Mouse (Mus musculus): ENCODE data around the gene Foxe3. TPM values are rescaled to one million over a fixed set of nuclear protein-coding genes. Genes with fewer than 3 reads are reported as not detected.
"Not testable (repeated sequence)": the region's sequence is repeated elsewhere in the genome, so short reads cannot be mapped to it uniquely, and the experiment has no call there.

The Foxe3 gene
- not detected for total RNA-seq (2021)
- long read RNA-seq, experiment 1, result 0 reads
- long read RNA-seq, experiment 2, result 0 reads

- no peak for DNase-seq
These were observed at the start of gene Foxe3 for GRCm38 (mm10) chr4:114925917-114926312. Foxe3 (minus strand) TSS chr4:114926013.

GRCm38 (mm10) chr4:114973229-114973740, 47.5 kb upstream of the Foxe3 start:
- no peak for DNase-seq

GRCm38 (mm10) chr4:114970736-114971135, 44.9 kb upstream of the Foxe3 start:
- no peak for DNase-seq

GRCm38 (mm10) chr4:114960881-114961280, 35.1 kb upstream of the Foxe3 start:
- not testable (repeated sequence) for DNase-seq

GRCm38 (mm10) chr4:114959533-114959932, 33.7 kb upstream of the Foxe3 start:
- no peak for DNase-seq

- DNase-seq, result no peak
These were observed 33.0 kb upstream of the Foxe3 start for GRCm38 (mm10) chr4:114958786-114959185.

GRCm38 (mm10) chr4:114958231-114958630, 32.4 kb upstream of the Foxe3 start:
- DNase-seq, result no peak

GRCm38 (mm10) chr4:114957403-114957802, 31.6 kb upstream of the Foxe3 start:
- no peak for DNase-seq

- DNase-seq, result no peak
These were observed 27.4 kb upstream of the Foxe3 start for GRCm38 (mm10) chr4:114953172-114953571.

GRCm38 (mm10) chr4:114947852-114948481, 22.2 kb upstream of the Foxe3 start:
- no peak for DNase-seq

- peak; percentile 23 for DNase-seq
These were observed 21.6 kb upstream of the Foxe3 start for GRCm38 (mm10) chr4:114947395-114947794.

- no peak for DNase-seq
These were observed 20.6 kb upstream of the Foxe3 start for GRCm38 (mm10) chr4:114946416-114946815.

GRCm38 (mm10) chr4:114945021-114945420, 19.2 kb upstream of the Foxe3 start:
- peak; percentile 12 for DNase-seq

GRCm38 (mm10) chr4:114942583-114942982, 16.8 kb upstream of the Foxe3 start:
- no peak for DNase-seq

- DNase-seq, result no peak
These were observed 16.3 kb upstream of the Foxe3 start for GRCm38 (mm10) chr4:114942112-114942511.

GRCm38 (mm10) chr4:114941311-114941710, 15.5 kb upstream of the Foxe3 start:
- DNase-seq, result no peak

- no peak for DNase-seq
These were observed 12.4 kb upstream of the Foxe3 start for GRCm38 (mm10) chr4:114938248-114938647.

- DNase-seq, result peak; percentile 47
These were observed 11.7 kb upstream of the Foxe3 start for GRCm38 (mm10) chr4:114937459-114938047.

- no peak for DNase-seq
These were observed 8.4 kb upstream of the Foxe3 start for GRCm38 (mm10) chr4:114934188-114934587.

GRCm38 (mm10) chr4:114932747-114933146, 6.9 kb upstream of the Foxe3 start:
- no peak for DNase-seq

- no peak for DNase-seq
These were observed 3.3 kb upstream of the Foxe3 start for GRCm38 (mm10) chr4:114929155-114929554.

GRCm38 (mm10) chr4:114924971-114925916, 569 bp downstream of the Foxe3 start:
- peak; percentile 24 for DNase-seq

- DNase-seq, result no peak
These were observed 8.7 kb downstream of the Foxe3 start for GRCm38 (mm10) chr4:114917091-114917490.

All from gastrocnemius, postnatal 25 days (tissue).